Mouse (Mus musculus) heart, postnatal 0 days (tissue): ENCODE measurements around the gene Gpx1. TPM values are rescaled to one million over a fixed set of nuclear protein-coding genes. Genes with fewer than 3 reads are reported as not detected.

Source experiments
- ATAC-seq: fragments of 200-750 bp; cut with Nextera tagmentation; 2 replicates; pipeline ENCODE4 v1.8.0; 2017; ENCODE audit warnings: low read depth, moderate number of reproducible peaks, moderate library complexity; ENCODE audit not compliant: insufficient read depth
- DNase-seq: peaks from one replicate; pipeline ENCODE4 v3.0.0-alpha.2; 2016; ENCODE audit warnings: low spot score
- H3K27ac ChIP-seq: fragments of 300-500 bp; sonication (generic); 2 replicates; pipeline ENCODE4 v1.5.1; 2014; ENCODE audit warnings: low read depth, mild to moderate bottlenecking
- H3K27me3 ChIP-seq: fragments of 300-500 bp; sonication (generic); 2 replicates; pipeline ENCODE4 v1.6.1; 2014; ENCODE audit warnings: low read length, mixed read lengths; ENCODE audit not compliant: control insufficient read depth, insufficient read depth
- H3K36me3 ChIP-seq: fragments of 300-500 bp; sonication (generic); replicated peaks from 2 replicates; pipeline ENCODE4 v1.6.1; 2014; ENCODE audit warnings: low read length, mixed read lengths; ENCODE audit not compliant: control insufficient read depth, insufficient read depth
- H3K4me1 ChIP-seq: fragments of 300-500 bp; sonication (generic); 2 replicates; pipeline ENCODE4 v1.6.1; 2014; ENCODE audit warnings: antibody characterized with exemption; ENCODE audit not compliant: control insufficient read depth, insufficient read depth
- H3K4me2 ChIP-seq: fragments of 300-500 bp; sonication (generic); 2 replicates; pipeline ENCODE4 v1.6.1; 2014; ENCODE audit warnings: low read depth, mild to moderate bottlenecking, low read length, moderate library complexity
- H3K4me3 ChIP-seq: fragments of 300-500 bp; sonication (generic); 2 replicates; pipeline ENCODE4 v1.5.1; 2014; ENCODE audit warnings: low read depth, low read length
- H3K9ac ChIP-seq: fragments of 300-500 bp; sonication (generic); replicated peaks from 2 replicates; pipeline ENCODE4 v1.6.1; 2014; ENCODE audit warnings: low read depth, low read length, mixed read lengths
- H3K9me3 ChIP-seq: fragments of 300-500 bp; sonication (generic); replicated peaks from 2 replicates; pipeline ENCODE4 v1.6.1; 2016; ENCODE audit warnings: low read length; ENCODE audit not compliant: control insufficient read depth
- CTCF ChIP-seq: IDR thresholded peaks from 2 replicates; pipeline ENCODE4 v1.5.1; 2016; ENCODE audit warnings: antibody characterized with exemption, control low read depth, low read depth
- EP300 ChIP-seq: IDR thresholded peaks from 2 replicates; pipeline ENCODE4 v1.6.1; 2016; ENCODE audit warnings: antibody characterized with exemption, low read depth
- WGBS: fragments of 180-500 bp; shearing (Covaris S2); extraction: QIAGEN DNeasy Blood & Tissue Kit; methylation state at CpG from one replicate; pipeline ENCODE4 v1.1.7; 2014; 5-methylcytosine and 5-hydroxymethylcytosine counted together
- polyA plus RNA-seq: library from polyadenylated mRNA; unstranded; fragments of >200 nt; fragmentation: Nextera tagmentation; extraction: Ambion mirVana; gene quantifications from 2 replicates; pipeline ENCODE4 v1.2.1, GENCODE M21; 2015
- total RNA-seq: library from RNA; depleted of rRNA; stranded (reverse); fragments of >200 nt; gene quantifications from 2 replicates; pipeline ENCODE4 v1.2.3, GENCODE M21; 2014; ENCODE audit warnings: low replicate concordance; rRNA removed

The Gpx1 gene
- 319 and 336 TPM in 2 replicates for total RNA-seq
- 578 and 581 TPM in 2 replicates for polyA plus RNA-seq

DNA sequence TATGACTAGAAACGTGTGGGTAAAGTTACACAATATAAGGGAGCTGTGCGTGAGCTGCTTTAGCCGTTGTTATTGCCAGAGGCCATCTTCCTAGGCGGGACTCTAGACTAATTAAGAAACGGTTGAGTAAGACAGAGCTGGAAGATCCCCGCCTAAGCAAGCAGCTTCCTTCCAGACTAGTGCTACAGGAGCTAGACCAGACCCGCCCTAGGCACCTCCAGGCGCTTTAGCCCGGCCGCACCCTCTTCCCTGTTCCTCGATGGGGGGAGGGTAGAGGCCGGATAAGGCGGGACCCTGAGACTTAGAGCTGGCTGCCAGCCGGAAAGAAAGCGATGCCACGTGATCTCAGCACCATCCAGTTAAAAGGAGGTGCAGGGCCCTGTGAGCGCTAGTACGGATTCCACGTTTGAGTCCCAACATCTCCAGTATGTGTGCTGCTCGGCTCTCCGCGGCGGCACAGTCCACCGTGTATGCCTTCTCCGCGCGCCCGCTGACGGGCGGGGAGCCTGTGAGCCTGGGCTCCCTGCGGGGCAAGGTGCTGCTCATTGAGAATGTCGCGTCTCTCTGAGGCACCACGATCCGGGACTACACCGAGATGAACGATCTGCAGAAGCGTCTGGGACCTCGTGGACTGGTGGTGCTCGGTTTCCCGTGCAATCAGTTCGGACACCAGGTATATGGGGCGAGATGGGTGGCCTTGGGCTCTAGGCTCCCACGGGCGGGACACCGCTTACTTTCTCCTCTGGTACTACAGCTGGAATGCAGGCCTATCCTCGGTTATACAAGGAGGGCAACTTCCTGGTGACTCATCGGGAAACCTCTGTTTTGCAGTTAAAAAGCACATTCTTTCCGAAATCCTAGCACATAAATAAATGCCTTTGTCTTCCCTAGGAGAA is at the start of gene Gpx1:
Gene Gpx1 (plus strand): TSS at position 18 of the 896 bp plus-strand sequence.
- DNase-seq (peak; percentile 96), ATAC-seq (peak; percentile 93)
- Histone ChIP-seq H3K27me3 (no peaks in the 10 kb centered on the region), H3K4me2 (peak within 1 kb of the TSS; percentile 93), H3K4me1 (peaks cover 21% of the 10 kb centered on the region), H3K27ac (peak within 1 kb of the TSS; percentile 98), H3K36me3 (peaks cover 27% of the 10 kb centered on the region), H3K9me3 (no peaks in the 10 kb centered on the region), H3K9ac (peak within 1 kb of the TSS; percentile 88), H3K4me3 (peak within 1 kb of the TSS; percentile 84)
- under 1% methylated on average over 49 of the region's 49 CpGs for WGBS
- 0 out of 2 replicates have a peak, but pooled peaks have one; percentile 9 for TF ChIP-seq CTCF
- peak; percentile 55 for TF ChIP-seq EP300

DNA sequence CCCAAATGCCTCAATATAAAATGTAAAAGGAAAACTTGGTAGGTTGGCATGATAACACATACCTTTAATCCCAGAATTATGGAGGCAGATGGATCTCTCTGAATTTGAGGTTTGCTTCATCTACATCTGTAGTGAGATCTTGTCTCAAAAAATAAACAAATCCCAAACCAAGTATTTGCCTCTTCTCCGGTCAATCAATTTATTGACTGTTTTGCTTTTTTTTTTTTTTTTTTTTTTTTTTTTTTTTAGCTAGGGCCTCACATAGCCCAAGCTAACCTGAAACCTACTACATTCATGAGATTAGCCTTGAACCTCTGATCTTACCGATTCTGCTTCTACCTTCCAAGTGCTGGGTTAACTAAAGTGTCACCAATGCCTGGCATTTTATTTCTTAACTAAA is 49.4 kb upstream of the Gpx1 start:
- WGBS = 60% methylated on average over 2 of the region's 2 CpGs
- TF ChIP-seq EP300 = no peak
- TF ChIP-seq CTCF = no peak
- Histone ChIP-seq H3K4me2 (no peak overlapping the region), H3K4me1 (peaks cover 6% of the 10 kb centered on the region; the same call in 1 of the 2 replicates), H3K27me3 (no peaks in the 10 kb centered on the region), H3K4me3 (no peak overlapping the region), H3K36me3 (0 out of 2 replicates have a peak, but pooled peaks cover 8% of the 10 kb centered on the region), H3K9me3 (no peaks in the 10 kb centered on the region), H3K27ac (no peak overlapping the region), H3K9ac (no peak overlapping the region; the same call in 1 of the 2 replicates)
- ATAC-seq (no peak), DNase-seq (no peak)

DNA sequence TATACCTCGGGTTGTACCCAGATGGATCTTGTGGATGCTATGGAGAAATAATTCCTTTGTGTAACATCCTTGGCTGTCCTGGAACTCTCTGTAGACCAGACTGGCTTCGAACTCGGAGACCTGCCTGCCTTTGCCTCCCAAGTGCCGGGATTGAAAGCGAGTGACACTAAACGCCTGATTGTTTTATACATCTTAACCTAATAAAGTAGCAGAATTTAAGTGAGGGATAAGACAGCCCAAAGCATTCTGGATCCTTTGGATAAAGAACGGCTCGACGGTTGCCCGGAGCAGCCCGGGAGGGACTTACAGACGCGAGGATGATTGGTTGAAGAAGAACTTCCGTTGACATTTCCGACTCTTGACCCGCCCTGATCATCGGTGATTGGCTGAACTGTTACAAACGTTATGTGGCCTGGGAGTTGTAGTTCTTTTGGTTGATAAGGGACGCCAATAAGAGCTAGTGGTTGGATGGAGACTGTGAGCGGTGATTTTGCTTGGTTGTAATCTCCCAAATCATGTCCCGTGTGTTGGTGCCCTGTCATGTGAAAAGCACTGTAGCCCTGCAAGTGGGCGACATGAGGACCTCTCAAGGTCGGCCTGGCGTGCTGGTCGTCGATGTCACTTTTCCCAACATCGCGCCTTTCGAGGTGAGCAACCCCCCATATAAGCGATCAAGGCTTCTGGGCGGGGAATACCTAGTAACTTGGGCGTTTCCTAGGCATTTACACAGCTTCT is 48.5 kb upstream of the Gpx1 start, which contains the start of gene Nicn1:
Gene Nicn1 (plus strand): TSS at position 414 of the 735 bp plus-strand sequence.
- Histone ChIP-seq H3K36me3 (0 out of 2 replicates have a peak, but pooled peaks cover 17% of the 10 kb centered on the region), H3K4me3 (peak within 1 kb of the TSS; percentile 57), H3K4me2 (peak within 1 kb of the TSS; percentile 75), H3K4me1 (peaks cover 6% of the 10 kb centered on the region; the same call in 1 of the 2 replicates), H3K9me3 (no peaks in the 10 kb centered on the region), H3K9ac (peak within 1 kb of the TSS; percentile 44; the same call in 1 of the 2 replicates), H3K27ac (peak within 1 kb of the TSS; percentile 67), H3K27me3 (no peaks in the 10 kb centered on the region)
- DNase-seq (peak; percentile 99), ATAC-seq (peak; percentile 99)
- TF ChIP-seq CTCF (no peak), EP300 (no peak)
- WGBS = 1% methylated on average over 32 of the region's 32 CpGs

DNA sequence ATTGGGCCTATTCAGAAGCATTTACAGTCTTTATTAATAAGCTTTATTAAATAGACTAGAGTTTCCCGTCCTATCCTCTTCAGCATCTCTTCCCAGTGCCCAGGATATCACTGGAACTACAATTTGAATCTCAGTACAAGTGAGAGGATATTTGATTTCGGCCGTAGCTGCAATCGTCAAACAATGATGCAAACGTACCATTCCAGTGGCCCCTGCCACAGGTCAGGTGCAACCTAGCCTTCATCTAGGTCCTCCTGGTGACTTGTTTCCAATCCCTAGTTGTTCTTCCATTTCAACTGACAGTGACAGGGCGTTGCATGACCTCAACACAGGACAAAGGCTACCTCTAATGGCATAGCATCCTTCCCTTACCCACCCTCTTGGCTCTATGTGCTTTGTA is 47.9 kb upstream of the Gpx1 start:
- WGBS = 43% methylated on average over 6 of the region's 6 CpGs

More for the DNA sequence above, 47.9 kb upstream of the Gpx1 start:
- Histone ChIP-seq H3K9ac (0 out of 2 replicates have a peak overlapping the region, but pooled peaks have one; percentile 44), H3K4me3 (peak overlapping the region; percentile 57), H3K27me3 (no peaks in the 10 kb centered on the region), H3K4me2 (peak overlapping the region; percentile 75), H3K27ac (peak overlapping the region; percentile 13; the same call in 1 of the 2 replicates), H3K9me3 (no peaks in the 10 kb centered on the region), H3K4me1 (peaks cover 6% of the 10 kb centered on the region; the same call in 1 of the 2 replicates), H3K36me3 (peaks cover 21% of the 10 kb centered on the region)
- TF ChIP-seq CTCF = no peak
- TF ChIP-seq EP300 = no peak
- ATAC-seq = no peak
- no peak for DNase-seq
